Mouse (Mus musculus): ENCODE measurements around the gene 2210408I21Rik.

GRCm38 (mm10) chr13:77548750-77549149, 413.4 kb downstream of the 2210408I21Rik start:
- TF ChIP-seq CTCF (IDR thresholded peaks at IDR 0.05; ENCODE audit: low read depth) (no peak), EP300 (IDR thresholded peaks at IDR 0.05; ENCODE audit: low read depth) (no peak)

Measured in liver, embryonic 14.5 days (tissue).